Mouse (Mus musculus): ENCODE results near the gene Dclk1.

Dclk1 gene

DNA sequence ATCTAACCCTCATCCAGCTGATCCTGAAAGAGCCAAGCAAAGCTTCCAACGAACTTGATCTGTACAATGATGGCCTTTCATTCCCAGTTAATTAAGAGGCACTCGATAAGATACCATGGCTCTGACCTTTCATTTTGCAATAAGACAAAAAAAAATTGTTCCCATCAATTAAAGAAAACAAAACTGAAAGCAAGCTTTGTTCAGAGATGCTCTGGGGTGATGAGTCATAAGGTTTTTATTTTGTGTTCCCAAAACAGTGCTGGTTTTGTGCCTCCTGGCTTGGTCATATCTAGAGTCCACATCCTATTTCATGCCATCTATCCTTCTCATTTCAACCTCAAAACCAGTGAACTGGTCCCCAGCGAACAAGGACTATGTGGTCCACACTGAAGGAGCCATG, 91.3 kb downstream of the Dclk1 start:
- DNase-seq (ENCODE audit: low spot score in 2 of 2), result no peak

DNA sequence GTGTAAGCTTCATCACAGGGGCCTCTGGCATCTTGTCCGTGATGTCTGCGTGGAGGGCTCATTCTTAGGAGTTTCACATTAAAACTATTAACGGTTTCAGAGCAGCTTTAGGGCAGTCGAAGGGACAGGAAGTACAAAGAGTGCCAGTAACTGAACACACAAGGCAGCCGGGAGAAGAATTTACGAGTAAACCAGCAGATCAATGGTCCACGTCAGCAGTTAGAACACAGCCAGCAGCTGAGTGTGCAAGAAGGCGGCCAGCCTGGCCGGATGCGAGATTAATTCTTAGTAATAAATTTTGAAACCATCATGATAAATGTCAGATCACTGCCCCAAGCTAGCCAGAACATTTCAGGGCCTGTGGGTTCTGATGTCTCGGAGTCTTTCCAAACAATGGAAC, 94.7 kb downstream of the Dclk1 start:
- DNase-seq (ENCODE audit: low spot score in 2 of 2), result peak in 1 of 2 experiments; percentile 60

DNA sequence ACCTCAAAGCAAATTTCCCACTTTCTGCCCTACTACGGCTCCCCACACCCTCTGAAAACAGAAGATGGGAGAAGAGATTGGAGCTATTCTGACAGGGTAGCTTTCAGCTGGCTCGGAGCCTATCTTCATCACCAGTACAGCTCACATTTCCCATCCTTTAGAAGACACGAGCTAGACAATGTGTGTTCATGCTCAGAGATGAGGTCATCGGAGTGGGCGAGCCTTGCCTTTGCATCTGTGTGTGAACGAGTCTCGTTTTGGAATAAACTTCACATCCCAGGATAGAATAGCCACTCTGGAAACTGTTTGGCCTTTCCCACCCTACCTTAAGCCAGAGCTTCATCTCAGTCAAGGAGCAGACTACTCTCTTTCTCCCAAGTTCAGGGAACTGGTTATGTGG, 95.5 kb downstream of the Dclk1 start:
- DNase-seq (ENCODE audit: low spot score in 2 of 2), result no peak

DNA sequence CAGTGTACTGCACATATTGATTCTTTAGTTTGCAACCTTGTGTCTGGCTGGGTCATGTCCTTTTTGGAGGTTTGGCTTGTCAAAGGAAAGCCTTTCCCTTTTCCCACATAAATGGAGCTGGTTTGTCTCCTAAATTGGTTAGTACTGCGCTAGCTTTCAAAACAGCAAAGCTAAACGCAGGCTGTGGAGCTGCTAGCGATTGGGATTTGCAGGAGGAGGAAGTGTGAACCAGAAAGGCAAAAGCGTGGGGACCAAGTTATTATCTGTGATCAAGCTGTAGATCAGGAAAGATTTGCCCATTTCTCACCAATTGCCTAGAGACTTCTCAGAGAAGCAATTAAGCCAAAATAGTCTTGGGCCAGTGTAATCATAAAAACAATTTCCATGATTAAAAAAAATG, 100.3 kb downstream of the Dclk1 start:
- no peak for DNase-seq (ENCODE audit: low spot score in 2 of 2)

DNA sequence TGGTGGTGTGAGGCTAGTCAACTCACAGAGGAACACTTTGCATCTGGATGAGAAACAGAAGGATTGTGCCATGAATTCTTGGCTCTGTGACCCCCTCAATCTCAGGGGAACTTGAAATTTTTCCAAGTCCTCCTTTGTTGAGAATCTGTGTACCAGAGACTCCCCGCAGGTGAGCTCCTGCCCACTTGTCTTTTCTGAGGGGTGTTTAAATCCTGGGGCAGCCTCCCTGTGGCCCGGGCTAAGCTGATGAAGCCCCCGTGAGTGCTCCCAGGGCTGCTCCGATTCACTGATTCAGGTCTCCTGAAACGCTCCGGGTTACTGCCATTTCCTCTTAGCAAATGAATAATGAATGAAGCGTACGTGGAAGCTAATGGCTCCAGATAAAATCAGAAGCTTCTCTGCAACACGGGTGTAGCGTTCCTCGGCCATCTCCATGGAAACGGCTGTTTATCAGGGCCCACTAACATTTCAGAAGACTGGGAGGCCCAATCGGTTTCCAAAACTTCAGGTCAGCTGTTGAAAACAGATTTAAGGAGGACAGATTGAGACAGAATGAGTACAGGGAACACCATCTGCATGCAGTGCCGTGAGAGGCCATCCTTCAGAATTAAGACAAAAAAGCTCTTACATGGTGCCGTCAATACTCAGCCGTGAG, 105.3 kb downstream of the Dclk1 start:
- peak in 1 of 2 experiments; percentile 51 for DNase-seq (ENCODE audit: low spot score in 2 of 2)

DNA sequence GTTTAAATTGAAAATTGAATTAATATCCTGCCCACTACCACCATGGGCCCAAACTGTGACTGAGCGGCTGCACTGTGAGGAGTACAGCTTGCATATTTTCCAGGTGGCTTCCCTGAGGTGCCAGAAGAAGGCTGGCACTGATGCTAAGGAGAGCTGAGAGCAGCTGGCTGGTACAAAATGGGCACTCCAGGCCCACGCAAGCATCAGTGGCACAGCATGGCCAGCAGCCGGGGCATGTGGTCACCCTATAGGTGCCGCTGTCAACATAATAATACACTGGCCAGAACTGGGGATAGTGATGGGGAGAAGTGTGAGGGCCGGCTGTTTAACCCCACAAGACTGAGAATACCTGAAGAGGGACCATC, 105.8 kb downstream of the Dclk1 start:
- peak; percentile 10 to 47 for DNase-seq (ENCODE audit: low spot score in 2 of 2)

DNA sequence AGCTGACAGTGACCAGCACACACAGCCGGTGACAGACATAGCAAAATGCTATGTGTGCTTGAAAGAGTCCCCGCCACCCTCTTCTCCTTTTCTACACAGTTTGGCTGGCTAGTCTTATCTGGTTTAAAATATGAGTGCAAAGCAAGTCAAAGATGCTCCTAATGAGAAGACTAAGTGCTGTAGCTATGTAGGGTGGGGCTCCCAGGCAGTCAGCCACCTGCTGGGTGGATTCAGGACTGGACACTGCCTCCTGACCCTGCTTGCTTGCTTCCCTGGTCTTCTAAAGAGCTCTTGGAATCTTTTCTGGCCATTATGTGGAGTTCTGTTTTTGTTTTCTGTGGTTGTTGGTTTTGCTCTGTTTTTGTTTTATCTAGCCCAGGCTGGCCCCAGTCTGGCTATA, 108.0 kb downstream of the Dclk1 start:
- DNase-seq (ENCODE audit: low spot score in 2 of 2), result peak in 1 of 2 experiments; percentile 7

DNA sequence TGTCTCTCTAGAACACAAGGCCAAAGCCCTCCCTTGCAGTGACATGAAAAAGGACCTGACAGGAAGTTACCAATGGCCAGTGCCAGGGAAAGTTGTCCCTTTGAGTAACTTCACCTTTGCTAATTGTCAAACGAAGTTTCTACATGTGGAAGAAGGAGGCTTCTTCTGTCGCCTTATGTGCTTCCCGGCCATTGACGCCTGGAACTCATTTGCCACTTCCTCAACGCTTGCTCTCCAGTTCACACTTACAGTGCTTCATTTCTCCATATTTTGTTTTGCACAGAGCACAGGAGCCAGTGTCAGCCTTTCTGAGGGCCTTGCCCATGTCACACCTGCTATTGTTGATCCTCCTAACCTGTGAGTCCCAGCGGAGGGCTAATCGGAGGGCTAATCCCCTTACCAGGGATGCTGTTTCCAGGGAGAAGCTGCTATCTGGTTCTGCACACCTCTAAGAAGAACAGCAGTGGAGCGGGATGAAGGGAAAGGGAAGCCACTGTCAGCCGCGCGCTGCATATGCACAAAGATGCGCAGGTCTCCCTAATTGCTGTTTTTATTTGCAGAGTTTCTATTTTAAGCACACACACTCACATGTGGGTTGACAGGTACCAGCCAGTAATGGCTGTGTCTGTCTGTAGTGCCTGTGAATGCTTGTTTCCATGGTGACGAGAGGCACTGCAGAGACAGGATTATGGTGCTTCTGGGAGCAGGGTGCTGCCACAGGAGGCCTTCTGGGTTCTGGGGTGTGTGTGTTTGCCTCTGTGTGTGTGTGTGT, 109.3 kb downstream of the Dclk1 start:
- DNase-seq (ENCODE audit: low spot score in 2 of 2), result no peak

DNA sequence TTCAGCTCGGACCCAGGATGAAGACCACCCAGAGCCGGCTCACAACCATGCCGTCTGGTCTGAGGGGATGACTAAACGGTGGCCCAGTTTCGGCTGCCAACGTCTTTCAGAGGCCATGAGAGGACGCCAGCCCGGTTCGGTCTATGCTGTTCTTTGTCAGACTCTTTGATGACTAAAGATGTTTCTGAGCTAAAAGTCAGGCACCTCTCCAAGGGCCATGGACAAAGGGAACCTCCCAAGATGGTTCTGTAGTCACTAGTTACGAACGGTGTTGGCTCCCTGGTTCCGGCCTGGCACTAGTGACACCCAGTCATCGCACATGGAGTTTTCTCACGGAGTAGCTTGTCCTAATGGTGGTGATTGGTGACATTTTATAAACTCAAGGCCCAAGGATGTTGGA, 110.4 kb downstream of the Dclk1 start:
- DNase-seq (ENCODE audit: low spot score in 2 of 2), result peak in 1 of 2 experiments; percentile 57

DNA sequence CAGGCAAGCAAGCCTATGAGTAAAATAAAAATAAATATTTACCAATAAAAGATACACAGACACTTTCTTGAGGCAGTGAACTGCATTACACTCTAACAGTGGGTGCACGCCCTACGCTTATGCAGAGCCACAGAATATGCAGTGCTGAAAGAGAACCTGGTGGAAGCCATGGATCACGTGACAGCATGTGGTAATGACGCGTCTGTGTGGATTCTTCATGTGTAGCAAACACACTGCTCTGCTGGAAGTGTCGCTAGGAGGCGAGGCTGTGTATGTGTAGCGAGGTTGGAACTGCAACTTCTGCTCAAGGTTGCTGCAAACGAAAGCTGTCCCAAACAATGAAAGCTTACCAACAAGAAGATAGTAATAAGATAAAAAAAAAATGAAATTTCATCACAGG, 111.0 kb downstream of the Dclk1 start:
- DNase-seq (ENCODE audit: low spot score in 2 of 2), result peak in 1 of 2 experiments; percentile 38

DNA sequence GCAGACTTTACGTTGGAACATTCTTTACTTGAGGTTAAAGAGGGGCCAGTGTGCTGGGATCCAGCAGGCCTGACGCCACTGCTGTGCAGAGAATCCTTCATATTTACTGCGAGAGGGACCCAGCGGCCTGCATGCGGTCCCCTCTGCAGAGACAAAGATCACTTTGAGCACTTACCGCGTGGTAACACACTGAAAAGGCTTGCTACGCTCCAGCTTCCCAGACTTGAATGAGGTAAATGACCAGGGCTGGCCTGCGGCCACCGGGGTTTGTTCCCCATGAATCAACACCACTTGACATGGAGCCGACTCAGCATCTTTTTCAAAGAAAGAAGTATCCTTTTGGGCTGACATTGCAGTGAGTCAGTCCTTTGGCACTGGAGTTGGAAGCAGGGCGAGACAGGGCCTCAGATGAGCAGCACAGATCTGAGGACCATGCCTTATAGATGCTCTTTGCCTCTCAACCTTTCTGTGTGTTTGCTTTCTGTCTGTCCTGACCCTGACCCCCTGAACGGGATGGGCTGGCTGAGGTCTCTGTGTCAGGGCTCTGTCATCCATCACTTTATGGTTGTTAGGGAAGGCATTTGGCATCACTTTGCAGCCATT, 111.8 kb downstream of the Dclk1 start:
- DNase-seq (ENCODE audit: low spot score in 2 of 2), result peak; percentile 35 to 60

DNA sequence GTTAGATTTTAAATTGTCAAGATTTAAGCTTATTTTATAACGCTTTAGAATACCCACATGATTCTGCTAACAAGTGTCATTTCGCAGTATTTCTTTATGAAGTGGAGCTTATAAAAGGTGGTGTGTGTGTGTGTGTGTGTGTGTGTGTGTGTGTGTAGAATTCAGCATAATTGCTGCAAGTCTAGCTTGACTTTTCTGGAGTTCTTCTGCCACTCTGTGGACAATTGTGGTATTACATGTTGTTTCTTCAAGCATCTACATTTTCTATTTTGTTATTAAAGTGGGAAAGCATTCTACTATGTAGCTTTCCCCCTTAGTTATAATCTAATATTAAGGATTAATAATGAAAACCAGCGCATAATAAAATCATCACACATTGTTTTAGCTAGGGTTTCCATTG, 112.6 kb downstream of the Dclk1 start:
- peak in 1 of 2 experiments; percentile 56 for DNase-seq (ENCODE audit: low spot score in 2 of 2)

DNA sequence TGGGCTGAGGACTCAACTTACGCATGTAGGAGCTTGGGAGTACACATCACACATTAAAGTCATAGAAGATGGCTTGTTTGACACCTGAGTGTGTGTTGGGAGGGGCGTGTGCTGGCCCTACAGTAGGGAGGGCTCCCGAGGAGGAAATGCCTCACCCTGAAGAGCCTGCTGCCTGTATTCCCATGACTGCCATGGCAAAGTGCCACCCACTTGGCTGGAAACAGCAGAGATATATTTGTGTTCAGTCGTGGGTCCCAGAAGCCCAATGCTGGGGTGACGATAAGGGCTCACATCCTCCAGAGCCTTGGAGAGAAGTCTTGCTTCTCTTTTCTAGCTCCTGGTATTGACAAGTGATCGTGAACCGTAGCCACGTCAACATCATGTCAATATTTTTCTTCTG, 116.3 kb downstream of the Dclk1 start:
- DNase-seq (ENCODE audit: low spot score in 2 of 2), result no peak

DNA sequence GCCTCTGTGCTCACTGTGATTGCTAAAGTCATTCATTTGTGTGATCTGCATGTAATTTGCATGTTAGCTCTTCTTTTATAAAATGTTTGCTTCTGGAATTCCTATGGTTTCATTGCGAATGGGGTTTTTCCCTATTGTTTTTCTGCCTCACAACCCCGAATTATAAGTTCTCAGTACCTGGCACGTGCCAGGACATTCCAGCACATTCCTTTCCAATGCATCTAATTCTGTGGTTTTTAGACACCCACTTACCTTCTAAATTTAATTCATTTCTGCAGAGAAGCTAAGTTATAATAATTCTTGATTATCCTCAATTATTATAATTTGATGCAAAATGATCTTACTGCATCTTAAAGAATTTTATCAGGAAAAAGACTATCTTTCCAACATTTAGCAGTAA, 118.7 kb downstream of the Dclk1 start:
- DNase-seq (ENCODE audit: low spot score in 2 of 2), result no peak

DNA sequence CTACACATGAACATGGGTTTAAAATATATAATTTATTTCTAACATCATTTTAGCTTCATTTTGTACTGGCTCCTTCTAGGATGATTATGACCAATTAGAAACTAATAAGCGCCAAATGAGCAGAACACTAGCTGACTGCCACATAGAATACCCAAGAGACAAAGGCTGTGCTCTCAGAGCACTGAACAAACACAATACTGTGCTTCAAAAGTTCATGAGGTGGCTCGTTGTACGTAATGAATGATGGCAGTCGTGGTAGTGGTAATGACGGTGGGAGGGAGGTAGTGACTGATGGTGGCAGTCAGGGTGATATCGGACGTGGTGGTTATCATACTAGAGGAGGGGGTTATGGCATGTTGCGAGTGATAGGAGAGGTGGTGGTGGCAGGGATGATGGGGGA, 125.0 kb downstream of the Dclk1 start:
- DNase-seq (ENCODE audit: low spot score in 2 of 2), result no peak

DNA sequence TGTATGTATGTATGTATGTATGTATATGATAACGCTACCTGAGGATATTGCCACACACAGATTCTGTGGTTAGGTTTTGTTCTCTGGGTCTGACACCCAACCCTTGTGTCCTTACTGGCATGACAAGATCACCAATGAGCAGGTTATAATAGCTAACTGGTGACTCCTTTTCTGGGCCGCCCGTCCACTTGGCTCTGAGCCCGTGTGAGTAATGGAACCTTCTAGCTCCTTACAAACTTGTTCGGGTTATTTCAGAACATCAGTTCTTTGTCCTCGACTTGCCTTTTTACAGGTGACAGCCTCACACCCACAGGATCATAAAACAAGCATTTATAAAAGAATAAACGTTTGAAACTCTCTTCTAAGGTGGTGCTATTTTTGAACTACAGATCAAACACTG, 127.0 kb downstream of the Dclk1 start:
- no peak for DNase-seq (ENCODE audit: low spot score in 2 of 2)

DNA sequence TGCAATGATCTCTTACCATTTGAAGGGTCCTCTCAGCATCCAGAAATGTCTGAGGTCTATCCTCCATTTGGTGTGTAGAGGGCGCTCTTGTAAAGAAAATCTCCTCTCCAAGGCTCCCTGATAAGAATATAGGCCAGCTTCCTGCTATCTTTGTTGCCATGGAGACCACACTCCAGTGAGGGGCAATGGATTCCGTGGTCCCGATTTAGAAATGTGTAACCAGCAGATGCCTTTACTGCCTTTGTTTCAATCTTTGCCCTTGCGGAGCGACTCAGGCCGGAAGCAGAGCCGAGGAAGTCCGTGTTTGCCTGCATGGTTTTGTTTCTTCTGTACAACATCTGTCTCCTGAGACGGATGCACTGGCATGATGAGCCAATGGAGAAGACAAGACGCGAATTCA, 131.5 kb downstream of the Dclk1 start:
- DNase-seq (ENCODE audit: low spot score in 2 of 2), result no peak

DNA sequence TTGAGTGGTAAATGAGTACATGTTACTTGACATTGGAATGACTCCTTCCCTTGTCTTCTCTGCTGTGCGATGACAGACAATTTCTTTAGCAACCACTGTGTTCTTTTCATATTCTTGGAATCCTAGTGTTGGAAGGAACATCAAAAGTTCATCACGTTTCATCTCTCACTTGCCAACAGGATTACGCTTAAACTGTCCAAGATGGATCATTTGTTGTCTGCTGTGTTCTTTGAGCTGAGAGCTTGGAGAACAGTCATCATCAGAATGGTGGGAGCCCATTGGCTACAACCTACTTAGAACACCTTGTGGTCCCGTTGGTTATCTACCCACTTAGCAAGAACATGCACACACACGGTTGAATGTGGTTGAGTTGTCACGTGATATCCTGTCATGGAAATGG, 136.4 kb downstream of the Dclk1 start:
- DNase-seq (ENCODE audit: low spot score in 2 of 2), result no peak

DNA sequence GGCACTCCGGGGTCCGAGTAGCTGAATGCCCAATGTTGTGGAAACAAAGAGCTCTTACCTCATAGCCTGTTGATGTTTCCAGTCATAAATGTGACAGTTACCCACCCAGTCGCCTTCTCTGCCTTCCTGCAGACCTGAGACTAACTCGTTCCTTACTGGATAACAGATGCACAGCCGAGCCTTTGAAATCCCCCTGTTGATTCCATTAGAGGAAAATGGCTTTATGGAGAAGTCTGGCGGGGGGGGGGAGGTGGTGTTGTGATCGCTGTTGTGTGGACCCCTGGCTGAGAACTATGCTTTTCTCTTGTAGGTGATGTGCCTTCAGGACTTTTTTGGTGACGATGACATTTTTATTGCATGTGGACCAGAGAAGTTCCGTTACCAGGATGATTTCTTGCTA, 138.3 kb downstream of the Dclk1 start:
- DNase-seq (ENCODE audit: low spot score in 2 of 2), result no peak

DNA sequence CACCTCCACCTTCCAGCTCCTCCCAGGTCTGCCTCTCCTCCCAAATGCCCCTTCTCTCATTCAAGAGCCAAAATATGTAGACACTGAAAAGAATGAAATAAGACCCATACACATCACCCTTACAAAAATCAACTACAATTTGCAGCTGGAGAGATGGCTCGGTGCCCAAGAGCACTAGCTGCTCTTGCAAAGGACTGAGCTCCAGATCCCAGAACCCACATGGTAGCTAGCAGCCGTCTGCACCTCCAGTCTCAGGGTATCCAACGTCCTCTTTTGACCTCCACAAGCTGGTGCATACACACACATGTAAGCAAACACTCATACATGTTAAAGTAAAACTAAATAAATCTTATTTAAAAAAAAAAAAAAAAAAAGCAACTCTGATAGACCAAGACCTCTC, 150.4 kb downstream of the Dclk1 start:
- DNase-seq (ENCODE audit: low spot score in 2 of 2), result peak in 1 of 2 experiments; percentile 20

DNA sequence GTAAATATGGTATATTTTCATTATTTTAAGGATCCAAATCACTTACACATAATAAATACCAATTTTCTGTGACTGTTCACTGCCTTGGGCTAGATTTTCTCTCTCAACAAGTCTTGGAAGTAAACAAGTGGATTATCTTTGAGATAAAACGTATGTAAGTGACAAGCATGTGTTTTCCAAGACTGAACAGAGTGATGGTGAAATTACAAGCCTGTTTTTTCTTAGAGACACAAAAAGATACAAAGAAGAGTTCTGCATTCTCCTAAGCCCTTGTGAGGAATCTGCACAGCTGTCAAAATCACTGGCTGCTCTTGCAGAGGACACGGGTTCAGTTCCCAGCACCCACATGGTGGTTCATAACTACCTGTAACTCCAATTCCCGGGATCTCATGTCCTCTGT, 151.4 kb downstream of the Dclk1 start:
- DNase-seq (ENCODE audit: low spot score in 2 of 2), result no peak

DNA sequence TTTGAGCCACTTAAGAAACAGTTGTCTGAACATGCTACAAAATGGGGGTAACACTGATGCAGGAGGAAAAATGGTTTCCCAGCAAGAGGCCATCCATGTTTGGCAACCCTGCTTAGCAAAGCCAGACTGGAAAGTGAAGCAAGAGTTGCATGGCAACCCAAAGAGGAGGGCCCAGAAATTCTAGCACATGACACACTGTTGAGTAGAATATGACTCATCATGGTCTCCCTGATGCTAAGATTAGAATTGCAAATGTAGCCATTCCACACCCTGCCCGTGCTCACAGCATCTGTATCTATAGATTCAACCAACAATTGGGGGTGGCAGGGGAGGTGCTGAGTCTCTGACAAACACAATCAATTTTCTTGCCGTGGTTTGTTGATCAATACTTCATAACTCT, 154.6 kb downstream of the Dclk1 start:
- DNase-seq (ENCODE audit: low spot score in 2 of 2), result no peak

All from urinary bladder, postnatal 4 days (tissue).